Mouse (Mus musculus) kidney, adult 2 months (tissue): Measurements from ENCODE around the gene Gm3238.

Experiments used
- CTCF ChIP-seq: fragments of 200-500 bp; conservative IDR thresholded peaks from 2 replicates; pipeline ENCODE4 v1.5.1; 2011; ENCODE audit warnings: low read depth, mild to moderate bottlenecking, control low read depth, low read length, moderate library complexity, mixed read lengths; ENCODE audit not compliant: insufficient read depth, insufficient read length
- POLR2A ChIP-seq: fragments of 200-500 bp; IDR thresholded peaks from one replicate; pipeline ENCODE4 v1.6.1; 2011; ENCODE audit warnings: low read depth, low read length, control low read depth

GRCm38 (mm10) chr10:77738929-77739328, 32.2 kb downstream of the Gm3238 start:
- TF ChIP-seq CTCF (no peak), POLR2A (no peak)
